Mouse (Mus musculus) retina, postnatal 7 days (tissue): ENCODE results near the gene Zfp768.

ENCODE experiments used
- DNase-seq: peaks from one replicate; pipeline ENCODE4 v3.0.0-alpha.2; 2012; ENCODE audit warnings: low read depth, low spot score

Gene Zfp768

DNA sequence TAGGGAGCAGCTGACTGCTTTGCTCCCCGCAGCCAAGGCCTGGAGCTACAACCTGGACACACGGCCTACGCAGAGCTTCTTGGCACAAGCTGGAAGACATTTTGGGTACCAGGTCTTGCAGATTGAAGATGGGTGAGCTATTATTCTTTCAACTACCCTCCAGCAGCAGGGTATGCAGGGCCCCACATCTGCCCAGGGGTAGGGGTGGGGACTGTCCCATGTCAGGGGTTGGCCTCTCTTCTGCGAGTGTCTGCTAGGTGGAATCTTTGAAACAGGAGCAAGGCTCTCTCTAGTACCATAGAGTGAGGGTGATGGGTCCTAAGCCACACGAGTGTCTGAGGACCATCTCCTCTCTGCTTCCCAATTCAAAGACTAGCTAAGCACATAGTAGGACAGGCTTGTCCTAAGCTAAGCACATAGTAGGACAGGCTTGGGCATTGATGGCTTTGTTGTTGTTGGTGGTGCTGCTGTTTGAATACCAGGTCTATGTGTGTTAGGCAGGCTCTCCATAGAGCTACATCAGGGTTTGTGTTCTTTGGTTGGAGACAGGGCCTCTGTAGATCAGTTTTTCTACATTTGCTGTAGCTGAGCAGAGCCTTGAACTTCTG, 47.7 kb downstream of the Zfp768 start:
- no peak for DNase-seq

DNA sequence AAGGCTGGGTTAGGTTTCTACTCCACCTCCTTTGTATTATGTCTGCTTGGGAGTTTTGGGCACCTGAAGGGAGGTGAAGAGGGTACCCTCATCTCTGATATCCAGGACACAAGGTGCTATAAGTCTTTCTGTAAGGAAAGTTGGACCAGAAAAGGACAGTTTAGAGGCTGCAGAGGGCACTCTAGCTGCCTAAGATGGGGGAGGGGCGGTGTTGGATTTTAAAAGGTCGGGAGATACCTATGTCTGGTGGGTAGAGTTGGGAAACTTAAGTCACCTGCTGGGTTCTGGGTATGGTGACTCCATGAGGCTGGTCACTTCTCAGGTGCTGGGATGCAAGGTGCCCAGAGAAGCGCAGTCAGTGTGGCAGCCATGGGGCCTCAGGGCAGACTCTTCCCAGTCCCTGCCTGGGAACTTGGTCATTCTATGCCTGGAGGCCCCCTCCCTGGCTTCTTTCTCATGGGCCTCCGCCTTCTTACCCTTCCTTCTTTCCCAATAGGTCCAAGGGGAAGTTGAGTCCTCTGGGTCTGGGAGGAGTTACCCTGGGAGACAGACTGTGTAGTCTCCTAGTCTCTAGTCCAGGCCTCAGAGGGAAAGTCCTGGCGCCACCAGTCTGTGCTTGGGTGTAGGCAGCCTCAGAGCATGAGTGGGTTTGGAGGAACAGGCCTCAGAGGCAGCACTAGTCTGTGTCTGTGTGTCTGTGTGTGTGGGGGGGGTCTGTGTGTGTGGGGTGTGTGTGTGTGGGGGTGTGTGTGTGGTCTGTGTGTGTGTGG, 48.4 kb downstream of the Zfp768 start:
- DNase-seq = no peak

DNA sequence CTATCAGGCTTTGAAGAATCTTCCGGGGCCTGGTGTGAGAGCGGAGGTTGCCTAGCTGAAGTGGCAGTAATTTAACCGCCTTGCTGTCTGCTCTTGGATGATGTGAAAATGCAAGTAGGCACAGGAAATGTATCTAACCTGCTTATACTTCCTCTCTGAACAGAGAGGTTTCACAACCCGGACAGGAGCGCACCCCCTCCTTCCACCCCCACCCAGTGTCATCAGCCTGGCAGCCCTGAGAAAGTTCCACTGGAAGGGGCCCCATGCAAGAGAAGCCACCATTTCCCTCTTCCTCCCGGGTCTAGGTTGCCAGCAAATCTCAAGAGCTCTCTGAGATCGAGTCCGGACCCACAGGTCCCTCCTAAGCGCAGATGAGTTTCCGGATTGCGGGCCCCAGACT, 49.3 kb downstream of the Zfp768 start, which contains the start of gene Itgal:
Gene Itgal, plus strand, starts transcription at position 163 of the 400 bp plus-strand sequence.
- no peak for DNase-seq
